Mouse (Mus musculus) intestine, postnatal 0 days (tissue): ENCODE data around the gene Mag. TPM values are rescaled to one million over a fixed set of nuclear protein-coding genes. Genes with fewer than 3 reads are reported as not detected.

Source experiments
- ATAC-seq: fragments of 200-750 bp; cut with Nextera tagmentation; 2 replicates; pipeline ENCODE4 v1.8.0; 2017; ENCODE audit warnings: mild to moderate bottlenecking, moderate TSS enrichment, moderate library complexity
- H3K27ac ChIP-seq: fragments of 300-500 bp; sonication (generic); 2 replicates; pipeline ENCODE4 v1.5.1; 2014; ENCODE audit warnings: mild to moderate bottlenecking, low read depth, low read length, moderate library complexity
- H3K27me3 ChIP-seq: fragments of 300-500 bp; sonication (generic); replicated peaks from 2 replicates; pipeline ENCODE4 v1.6.1; 2014; ENCODE audit warnings: low read length, mixed read lengths; ENCODE audit not compliant: control insufficient read depth, insufficient read depth
- H3K36me3 ChIP-seq: fragments of 300-500 bp; sonication (generic); 2 replicates; pipeline ENCODE4 v1.6.1; 2014; ENCODE audit warnings: mild to moderate bottlenecking, moderate library complexity; ENCODE audit not compliant: control insufficient read depth, insufficient read depth
- H3K4me1 ChIP-seq: fragments of 300-500 bp; sonication (generic); replicated peaks from 2 replicates; pipeline ENCODE4 v1.6.1; 2014; ENCODE audit warnings: antibody characterized with exemption, low read length, mixed read lengths; ENCODE audit not compliant: control insufficient read depth, insufficient read depth
- H3K4me2 ChIP-seq: fragments of 300-500 bp; sonication (generic); replicated peaks from 2 replicates; pipeline ENCODE4 v1.6.1; 2014; ENCODE audit warnings: low read depth, mild to moderate bottlenecking, moderate library complexity
- H3K4me3 ChIP-seq: fragments of 300-500 bp; sonication (generic); 2 replicates; pipeline ENCODE4 v1.5.1; 2014; ENCODE audit warnings: low read depth, low read length
- H3K9ac ChIP-seq: fragments of 300-500 bp; sonication (generic); 2 replicates; pipeline ENCODE4 v1.6.1; 2014; ENCODE audit warnings: mild to moderate bottlenecking, low read depth, low read length
- H3K9me3 ChIP-seq: fragments of 300-500 bp; sonication (generic); 2 replicates; pipeline ENCODE4 v1.6.1; 2016; ENCODE audit warnings: mixed run types; ENCODE audit not compliant: control insufficient read depth
- CTCF ChIP-seq: sonication (generic); IDR thresholded peaks from 2 replicates; pipeline ENCODE4 v1.5.1; 2016; ENCODE audit warnings: low read depth, mild to moderate bottlenecking, control low read depth, antibody characterized with exemption, moderate library complexity
- WGBS: fragments of 180-500 bp; shearing (Covaris S2); extraction: QIAGEN DNeasy Blood & Tissue Kit; methylation state at CpG from one replicate; pipeline ENCODE4 v1.1.7; 2014; 5-methylcytosine and 5-hydroxymethylcytosine counted together
- polyA plus RNA-seq: library from polyadenylated mRNA; unstranded; fragments of >200 nt; fragmentation: Nextera tagmentation; extraction: Ambion mirVana; gene quantifications from 2 replicates; pipeline ENCODE4 v1.2.1, GENCODE M21; 2015

The Mag gene
- polyA plus RNA-seq, 1 experiment from 2014 or later: 0.18 TPM

DNA sequence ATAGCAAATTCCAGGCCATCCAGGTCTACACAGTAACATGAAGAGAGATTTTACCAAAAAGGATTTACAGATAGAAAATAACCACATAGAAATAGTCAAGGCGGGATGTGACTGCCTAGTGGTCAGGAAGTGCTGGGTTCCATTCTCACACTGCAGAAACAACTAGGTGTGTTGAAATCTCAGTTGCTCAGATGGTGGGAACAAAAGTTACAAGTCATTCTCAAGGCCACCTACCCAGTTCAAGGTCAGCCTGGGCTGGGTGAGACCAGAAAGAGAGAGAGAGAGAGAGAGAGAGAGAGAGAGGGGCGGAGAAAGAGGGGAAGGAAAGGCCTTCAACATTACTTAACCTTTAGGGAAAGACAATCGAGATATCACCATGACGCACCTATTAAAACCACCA lies 27.8 kb downstream of the Mag start:
- H3K4me2 ChIP-seq: no peak overlapping the region
- TF ChIP-seq CTCF: no peak
- WGBS: 83% methylated on average over 4 of the region's 4 CpGs
- H3K27ac ChIP-seq: no peak overlapping the region
- H3K9ac ChIP-seq: no peak overlapping the region
- no peaks in the 10 kb centered on the region for H3K9me3 ChIP-seq
- H3K4me3 ChIP-seq: no peak overlapping the region
- H3K27me3 ChIP-seq: no peaks in the 10 kb centered on the region
- H3K4me1 ChIP-seq: no peaks in the 10 kb centered on the region
- H3K36me3 ChIP-seq: no peaks in the 10 kb centered on the region
- ATAC-seq: no peak

DNA sequence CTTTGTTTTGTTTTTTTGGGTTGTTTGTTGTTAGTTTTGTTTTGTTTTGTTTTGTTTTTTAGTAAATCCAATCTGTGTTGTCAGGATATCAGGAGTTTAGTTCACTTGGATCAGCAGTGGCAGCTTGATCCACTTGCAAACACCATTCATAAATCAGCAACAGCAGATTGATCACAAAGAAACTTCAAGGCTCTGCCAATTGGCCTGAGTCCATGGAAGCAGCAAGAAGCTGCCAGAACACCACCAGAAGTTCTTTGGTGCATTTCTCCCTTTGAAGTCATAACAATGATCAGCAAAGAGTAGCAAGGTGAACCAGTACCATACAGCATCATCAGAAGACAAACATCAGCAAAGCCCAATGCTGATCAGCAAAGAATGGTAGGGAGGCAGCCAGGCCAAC lies 30.6 kb downstream of the Mag start:
- Histone ChIP-seq H3K9ac (no peak overlapping the region), H3K27me3 (no peaks in the 10 kb centered on the region), H3K9me3 (no peaks in the 10 kb centered on the region), H3K4me2 (no peak overlapping the region), H3K27ac (no peak overlapping the region), H3K4me3 (no peak overlapping the region), H3K36me3 (no peaks in the 10 kb centered on the region), H3K4me1 (no peaks in the 10 kb centered on the region)
- no peak for ATAC-seq
- no peak for TF ChIP-seq CTCF

DNA sequence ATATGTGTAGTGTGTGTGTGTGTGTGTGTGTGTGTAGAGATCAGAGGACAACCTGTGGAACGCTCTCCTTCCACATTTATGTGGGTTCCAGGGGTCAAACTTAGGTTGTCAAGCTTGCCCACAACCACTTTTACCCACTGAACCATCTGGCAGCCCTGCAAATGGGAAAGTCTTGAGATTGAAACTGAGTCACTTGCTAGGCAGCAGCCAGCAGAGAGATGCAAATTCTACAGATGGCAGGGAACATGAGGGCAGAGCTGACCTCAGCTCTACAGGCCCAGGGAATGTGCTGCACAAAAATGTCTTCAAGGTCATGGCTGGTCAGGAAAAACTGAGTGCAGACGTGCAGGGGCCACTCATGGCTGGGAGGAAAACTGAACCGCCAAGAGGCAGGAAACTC lies 33.3 kb downstream of the Mag start:
- H3K4me2 ChIP-seq: no peak overlapping the region
- no peaks in the 10 kb centered on the region for H3K4me1 ChIP-seq
- no peaks in the 10 kb centered on the region for H3K27me3 ChIP-seq
- no peak for TF ChIP-seq CTCF
- WGBS: 70% methylated on average over 3 of the region's 3 CpGs
- H3K9me3 ChIP-seq: no peaks in the 10 kb centered on the region
- no peak for ATAC-seq
- no peak overlapping the region for H3K4me3 ChIP-seq
- H3K27ac ChIP-seq: no peak overlapping the region
- no peaks in the 10 kb centered on the region for H3K36me3 ChIP-seq
- H3K9ac ChIP-seq: no peak overlapping the region

DNA sequence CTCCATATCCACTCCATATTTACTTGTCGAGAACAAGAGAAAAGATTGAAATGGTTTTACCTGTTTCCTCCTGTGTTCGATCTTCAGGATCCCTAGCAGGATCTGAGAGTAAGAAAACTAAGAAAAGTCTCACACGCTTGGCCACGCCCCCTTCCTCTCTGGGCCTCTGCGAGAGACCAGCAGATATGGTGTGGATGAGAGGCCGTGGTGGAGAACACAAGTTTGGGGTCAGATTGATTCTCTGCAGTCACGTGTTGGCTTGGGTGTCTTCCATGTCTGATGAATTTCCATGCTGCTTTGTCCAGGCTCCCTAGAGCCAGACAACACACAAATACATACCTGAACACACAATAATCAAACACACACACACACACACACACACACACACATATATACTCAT lies 34.5 kb downstream of the Mag start, which contains the start of gene Cd22:
TSS of gene Cd22 (minus strand) at position 167 of the 400 bp plus-strand sequence.
- no peaks in the 10 kb centered on the region for H3K27me3 ChIP-seq
- no peaks in the 10 kb centered on the region for H3K36me3 ChIP-seq
- no peaks in the 10 kb centered on the region for H3K4me1 ChIP-seq
- TF ChIP-seq CTCF: no peak
- H3K4me3 ChIP-seq: no peak within 1 kb of the TSS
- no peak for ATAC-seq
- H3K4me2 ChIP-seq: no peak within 1 kb of the TSS
- no peak within 1 kb of the TSS for H3K27ac ChIP-seq
- H3K9ac ChIP-seq: no peak within 1 kb of the TSS
- no peaks in the 10 kb centered on the region for H3K9me3 ChIP-seq
- 51% methylated on average over 7 of the region's 7 CpGs for WGBS

DNA sequence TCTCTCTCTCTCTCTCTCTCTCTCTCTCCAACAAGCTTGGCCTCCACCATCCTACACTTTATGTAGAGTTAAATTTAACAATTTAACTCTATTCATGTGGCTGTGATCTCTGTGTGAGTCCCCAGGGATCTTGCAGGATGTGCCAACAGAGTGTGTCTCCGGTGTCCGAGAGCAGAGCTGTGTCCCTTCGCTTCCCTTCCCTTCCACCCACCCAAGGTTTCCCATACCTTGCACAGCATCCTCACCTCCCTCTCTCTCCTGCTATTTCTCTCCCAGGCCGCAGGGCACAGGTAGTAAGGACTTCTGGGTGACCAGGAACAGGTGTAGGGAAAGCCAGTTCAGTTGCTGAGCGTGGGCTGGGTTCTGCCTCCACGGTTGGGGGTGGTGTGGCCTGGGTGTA lies 35.7 kb downstream of the Mag start:
- H3K9me3 ChIP-seq: no peaks in the 10 kb centered on the region
- WGBS: 66% methylated on average over 6 of the region's 6 CpGs
- TF ChIP-seq CTCF: no peak
- H3K27ac ChIP-seq: no peak overlapping the region
- H3K4me3 ChIP-seq: no peak overlapping the region
- no peaks in the 10 kb centered on the region for H3K4me1 ChIP-seq
- no peaks in the 10 kb centered on the region for H3K27me3 ChIP-seq
- H3K4me2 ChIP-seq: no peak overlapping the region
- ATAC-seq: no peak
- no peak overlapping the region for H3K9ac ChIP-seq
- H3K36me3 ChIP-seq: no peaks in the 10 kb centered on the region

DNA sequence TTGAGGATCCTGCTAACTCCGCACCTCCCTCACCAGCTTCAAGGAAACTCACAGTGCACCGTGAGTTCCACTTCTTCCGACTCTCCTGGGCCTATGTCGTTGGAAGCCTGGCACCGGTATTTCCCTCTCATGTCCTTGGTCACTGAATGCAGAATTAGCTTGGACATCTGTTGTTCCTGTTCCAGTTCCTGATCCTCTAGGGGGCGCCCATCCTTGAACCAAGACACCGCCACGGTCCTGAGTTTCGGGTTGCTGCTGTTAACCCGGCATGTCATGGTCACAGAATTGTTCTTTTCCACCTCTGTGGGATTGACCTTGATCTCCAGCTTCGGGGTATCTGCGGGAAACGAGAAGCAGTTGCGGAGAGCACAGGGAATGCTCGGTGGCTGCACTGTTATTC lies 41.6 kb downstream of the Mag start:
- no peak for ATAC-seq
- no peaks in the 10 kb centered on the region for H3K9me3 ChIP-seq
- TF ChIP-seq CTCF: peak; percentile 82
- H3K4me2 ChIP-seq: peak overlapping the region; percentile 32
- H3K36me3 ChIP-seq: no peaks in the 10 kb centered on the region
- 17% methylated on average over 15 of the region's 15 CpGs for WGBS
- no peaks in the 10 kb centered on the region for H3K27me3 ChIP-seq
- H3K9ac ChIP-seq: no peak overlapping the region
- no peaks in the 10 kb centered on the region for H3K4me1 ChIP-seq
- 0 out of 2 replicates have a peak overlapping the region, but pooled peaks have one; percentile 5 for H3K4me3 ChIP-seq
- H3K27ac ChIP-seq: no peak overlapping the region

DNA sequence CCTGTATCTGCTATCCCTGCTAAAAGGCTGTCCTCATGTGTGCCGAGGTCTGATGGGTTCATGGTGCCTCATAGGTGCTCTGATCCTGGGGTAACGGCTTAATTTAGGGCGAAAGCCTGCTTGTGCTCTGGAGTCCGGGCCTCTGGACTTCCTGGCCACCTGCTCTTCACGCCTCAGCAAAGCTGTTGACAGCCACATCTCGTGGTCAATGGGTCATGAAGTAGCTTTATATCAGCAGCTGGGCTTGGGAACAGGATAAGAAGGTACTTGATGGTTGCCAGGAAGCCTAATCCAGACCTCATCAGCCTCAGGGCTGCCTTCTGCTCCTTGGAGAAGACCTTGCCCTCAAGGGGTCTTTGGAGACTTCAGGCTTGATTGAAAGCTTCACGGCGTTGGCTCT lies 51.3 kb downstream of the Mag start:
- no peaks in the 10 kb centered on the region for H3K27me3 ChIP-seq
- no peak overlapping the region for H3K4me2 ChIP-seq
- H3K9me3 ChIP-seq: no peaks in the 10 kb centered on the region
- WGBS: 74% methylated on average over 8 of the region's 8 CpGs
- TF ChIP-seq CTCF: no peak
- no peak for ATAC-seq
- no peak overlapping the region for H3K4me3 ChIP-seq
- H3K27ac ChIP-seq: no peak overlapping the region
- no peaks in the 10 kb centered on the region for H3K36me3 ChIP-seq
- H3K4me1 ChIP-seq: no peaks in the 10 kb centered on the region
- H3K9ac ChIP-seq: no peak overlapping the region
